Mouse (Mus musculus) limb, embryonic 11.5 days (tissue): ENCODE measurements around the gene 1700031F05Rik. TPM values are rescaled to one million over a fixed set of nuclear protein-coding genes. Genes with fewer than 3 reads are reported as not detected.
"Not testable (repeated sequence)": the region's sequence is repeated elsewhere in the genome, so short reads cannot be mapped to it uniquely, and the experiment has no call there.

ENCODE experiments used
- ATAC-seq: fragments of 200-750 bp; cut with Nextera tagmentation; 2 replicates; pipeline ENCODE4 v1.8.0; 2017; ENCODE audit warnings: low read depth; ENCODE audit not compliant: insufficient number of reproducible peaks, low FRiP score, low TSS enrichment
- DNase-seq: peaks from one replicate; pipeline ENCODE4 v3.0.0-alpha.2; 2015; ENCODE audit warnings: low spot score
- H3K27ac ChIP-seq: fragments of 300-500 bp; sonication (generic); replicated peaks from 2 replicates; pipeline ENCODE4 v1.5.1; 2014; ENCODE audit warnings: low read depth, mild to moderate bottlenecking, low read length
- H3K27me3 ChIP-seq: fragments of 300-500 bp; sonication (generic); 2 replicates; pipeline ENCODE4 v1.6.1; 2014; ENCODE audit warnings: mild to moderate bottlenecking, low read length, mixed read lengths; ENCODE audit not compliant: control insufficient read depth, insufficient read depth
- H3K36me3 ChIP-seq: fragments of 300-500 bp; sonication (generic); 2 replicates; pipeline ENCODE4 v1.6.1; 2014; ENCODE audit warnings: mild to moderate bottlenecking, low read length, moderate library complexity, mixed read lengths; ENCODE audit not compliant: control insufficient read depth, insufficient read depth
- H3K4me1 ChIP-seq: fragments of 300-500 bp; sonication (generic); 2 replicates; pipeline ENCODE4 v1.6.1; 2014; ENCODE audit warnings: low read length, mixed read lengths; ENCODE audit not compliant: control insufficient read depth, insufficient read depth
- H3K4me2 ChIP-seq: fragments of 300-500 bp; sonication (generic); 2 replicates; pipeline ENCODE4 v1.6.1; 2014; ENCODE audit warnings: low read depth, mild to moderate bottlenecking, moderate library complexity; ENCODE audit not compliant: severe bottlenecking
- H3K4me3 ChIP-seq: fragments of 300-500 bp; sonication (generic); 2 replicates; pipeline ENCODE4 v1.5.1; 2014; ENCODE audit warnings: low read depth, low read length
- H3K9ac ChIP-seq: fragments of 300-500 bp; sonication (generic); 2 replicates; pipeline ENCODE4 v1.6.1; 2014; ENCODE audit warnings: mild to moderate bottlenecking, low read length
- H3K9me3 ChIP-seq: fragments of 300-500 bp; sonication (generic); 2 replicates; pipeline ENCODE4 v1.6.1; 2016; ENCODE audit warnings: low read length; ENCODE audit not compliant: control insufficient read depth
- WGBS: fragments of 180-500 bp; shearing (Covaris S2); extraction: QIAGEN DNeasy Blood & Tissue Kit; methylation state at CpG from one replicate; pipeline ENCODE4 v1.1.7; 2014; 5-methylcytosine and 5-hydroxymethylcytosine counted together
- polyA plus RNA-seq: library from polyadenylated mRNA; unstranded; fragments of >200 nt; fragmentation: Nextera tagmentation; extraction: Ambion mirVana; gene quantifications from 2 replicates; pipeline ENCODE4 v1.2.1, GENCODE M21; 2014

Gene 1700031F05Rik
- not detected in 2 replicates for polyA plus RNA-seq

- Histone ChIP-seq H3K4me3 (no peak within 1 kb of the TSS), H3K9ac (no peak within 1 kb of the TSS), H3K27me3 (no peaks in the 10 kb centered on the region), H3K4me1 (no peaks in the 10 kb centered on the region), H3K27ac (no peak within 1 kb of the TSS), H3K4me2 (no peak within 1 kb of the TSS), H3K36me3 (no peaks in the 10 kb centered on the region), H3K9me3 (no peaks in the 10 kb centered on the region)
- no peak for ATAC-seq
- WGBS: 87% methylated on average over 6 of the region's 6 CpGs
- DNase-seq: no peak
These were observed at the start of gene 1700031F05Rik for GRCm38 (mm10) chrX:102867871-102868270. Gene 1700031F05Rik, minus strand, starts transcription at chrX:102867971.

- ATAC-seq, H3K27ac ChIP-seq, DNase-seq, H3K4me2 ChIP-seq, H3K9me3 ChIP-seq, H3K27me3 ChIP-seq, H3K36me3 ChIP-seq, H3K4me3 ChIP-seq, H3K4me1 ChIP-seq, H3K9ac ChIP-seq: not testable (repeated sequence)
- WGBS: 69% methylated on average over 1 of the region's 1 CpGs
These were observed 47.1 kb upstream of the 1700031F05Rik start for GRCm38 (mm10) chrX:102914823-102915222.

GRCm38 (mm10) chrX:102908587-102908986 lies 40.8 kb upstream of the 1700031F05Rik start, which contains the start of the genes Dmrtc1a and 1700011M02Rik:
Gene Dmrtc1a, minus strand, starts transcription at chrX:102908687.
Gene 1700011M02Rik, plus strand, starts transcription at chrX:102908905.
- H3K9me3 ChIP-seq, ATAC-seq, H3K4me2 ChIP-seq, H3K27ac ChIP-seq, H3K4me1 ChIP-seq, H3K4me3 ChIP-seq, H3K27me3 ChIP-seq, H3K36me3 ChIP-seq, H3K9ac ChIP-seq, DNase-seq: not testable (repeated sequence)
- WGBS: 93% methylated on average over 6 of the region's 9 CpGs

GRCm38 (mm10) chrX:102854516-102854915 lies 13.3 kb downstream of the 1700031F05Rik start, which contains the start of gene Dmrtc1c2:
Gene Dmrtc1c2, minus strand, starts transcription at chrX:102854616.
- H3K4me2 ChIP-seq, H3K4me3 ChIP-seq, H3K27ac ChIP-seq, DNase-seq, H3K36me3 ChIP-seq, ATAC-seq, H3K9ac ChIP-seq, H3K27me3 ChIP-seq, H3K9me3 ChIP-seq, H3K4me1 ChIP-seq: not testable (repeated sequence)
- 94% methylated on average over 2 of the region's 13 CpGs for WGBS

- Histone ChIP-seq H3K9ac (no peak overlapping the region), H3K4me3 (no peak overlapping the region), H3K36me3 (no peaks in the 10 kb centered on the region), H3K9me3 (no peaks in the 10 kb centered on the region), H3K4me1 (no peaks in the 10 kb centered on the region), H3K4me2 (no peak overlapping the region), H3K27ac (no peak overlapping the region), H3K27me3 (no peaks in the 10 kb centered on the region)
- DNase-seq (no peak), ATAC-seq (no peak)
- 67% methylated on average over 4 of the region's 4 CpGs for WGBS
These were observed 55.5 kb downstream of the 1700031F05Rik start for GRCm38 (mm10) chrX:102812311-102812710.

Other genes with a start within 250 kb of the 1700031F05Rik start
- 11.2 and 12.3 TPM in 2 replicates for gene Phka1, start 223.7 kb downstream of the 1700031F05Rik start, polyA plus RNA-seq
- gene Gm3880, start 181.0 kb downstream of the 1700031F05Rik start, polyA plus RNA-seq: not detected in 2 replicates
- gene Gm9112, start 160.3 kb downstream of the 1700031F05Rik start, polyA plus RNA-seq: not detected in 2 replicates
- not detected in 2 replicates for gene Dmrtc1b, start 160.1 kb downstream of the 1700031F05Rik start, polyA plus RNA-seq
- gene Dmrtc1c1, start 65.0 kb downstream of the 1700031F05Rik start, polyA plus RNA-seq: not detected in 2 replicates
- not detected in 2 replicates for gene Dmrtc1c2, start 13.4 kb downstream of the 1700031F05Rik start, polyA plus RNA-seq
- gene Dmrtc1a, start 40.7 kb upstream of the 1700031F05Rik start, polyA plus RNA-seq: 0.60 TPM in 1 of 2 replicates, not detected in the other
- gene 1700011M02Rik, start 40.9 kb upstream of the 1700031F05Rik start, polyA plus RNA-seq: not detected in 2 replicates
- not detected in 2 replicates for gene 1700018G05Rik, start 60.4 kb upstream of the 1700031F05Rik start, polyA plus RNA-seq